Mouse (Mus musculus): Measurements from ENCODE around the gene Gm10722.
"Not testable (repeated sequence)": the region's sequence is repeated elsewhere in the genome, so short reads cannot be mapped to it uniquely, and the experiment has no call there.

GRCm38 (mm10) chr9:3026741-3027140 is 26.0 kb downstream of the Gm10722 start:
- TF ChIP-seq CTCF, EP300 (IDR thresholded peaks at IDR 0.05; ENCODE audit: low read depth): not testable (repeated sequence)

Data from liver, postnatal 0 days (tissue).